Mouse (Mus musculus) monocyte, adult 5-6 weeks (primary cell): Measurements from ENCODE around the gene Cap2. TPM values are rescaled to one million over a fixed set of nuclear protein-coding genes. Genes with fewer than 3 reads are reported as not detected.
A peak's percentile ranks its signal among the peaks of the same experiment; 100 is the strongest.

Experiments used
- ATAC-seq: fragments of 153-309, 156-312 bp; replicated peaks from 2 replicates; pipeline ENCODE4 v1.8.0; 2017; ENCODE audit warnings: mild to moderate bottlenecking; ENCODE audit not compliant: low TSS enrichment, insufficient number of reproducible peaks, severe bottlenecking, poor library complexity, low FRiP score
- total RNA-seq: library from RNA; stranded (forward); fragments of 200-1000, 200-491, 200-594 nt; gene quantifications from 3 replicates; pipeline ENCODE4 v1.2.3, GENCODE M21; 2017

The Cap2 gene
- total RNA-seq, 1 experiment from 2014 or later, result not detected

GRCm38 (mm10) chr13:46663461-46663964 is 161.9 kb downstream of the Cap2 start:
- ATAC-seq, result no peak

GRCm38 (mm10) chr13:46669048-46669619 is 167.5 kb downstream of the Cap2 start, which contains the start of gene Fam8a1:
Fam8a1 (plus strand) TSS chr13:46669522.
- peak; percentile 92 for ATAC-seq

- ATAC-seq, result no peak
These were observed 168.1 kb downstream of the Cap2 start for GRCm38 (mm10) chr13:46669620-46670271.

- no peak for ATAC-seq
These were observed 168.9 kb downstream of the Cap2 start for GRCm38 (mm10) chr13:46670514-46670913.

GRCm38 (mm10) chr13:46674601-46675000 is 173.0 kb downstream of the Cap2 start:
- no peak for ATAC-seq

- ATAC-seq, result no peak
These were observed 176.1 kb downstream of the Cap2 start for GRCm38 (mm10) chr13:46677721-46678120.

GRCm38 (mm10) chr13:46682921-46683320 is 181.3 kb downstream of the Cap2 start:
- no peak for ATAC-seq

GRCm38 (mm10) chr13:46683370-46683769 is 181.7 kb downstream of the Cap2 start:
- no peak for ATAC-seq

- ATAC-seq, result no peak
These were observed 189.1 kb downstream of the Cap2 start for GRCm38 (mm10) chr13:46690559-46691241.

GRCm38 (mm10) chr13:46695296-46695908 is 193.8 kb downstream of the Cap2 start:
- no peak for ATAC-seq

GRCm38 (mm10) chr13:46695932-46696331 is 194.3 kb downstream of the Cap2 start:
- ATAC-seq, result no peak

GRCm38 (mm10) chr13:46696788-46697187 is 195.1 kb downstream of the Cap2 start:
- ATAC-seq, result no peak

- no peak for ATAC-seq
These were observed 197.7 kb downstream of the Cap2 start for GRCm38 (mm10) chr13:46699372-46699771.

Other genes with a start within 250 kb of the Cap2 start
- gene Stmnd1, start 228.1 kb upstream of the Cap2 start, total RNA-seq, result not detected in 3 replicates
- gene Rbm24, start 83.4 kb upstream of the Cap2 start, total RNA-seq, result not detected in 3 replicates
- 17.8 to 20.7 TPM (median 20.6 TPM) in 3 replicates for gene Fam8a1, start 167.7 kb downstream of the Cap2 start, total RNA-seq
- 103 to 122 TPM (median 110 TPM) in 3 replicates for gene Nup153, start 226.1 kb downstream of the Cap2 start, total RNA-seq